Comparison of ENCODE assay signal across 8 mouse cellular contexts in the genomic region with DNA sequence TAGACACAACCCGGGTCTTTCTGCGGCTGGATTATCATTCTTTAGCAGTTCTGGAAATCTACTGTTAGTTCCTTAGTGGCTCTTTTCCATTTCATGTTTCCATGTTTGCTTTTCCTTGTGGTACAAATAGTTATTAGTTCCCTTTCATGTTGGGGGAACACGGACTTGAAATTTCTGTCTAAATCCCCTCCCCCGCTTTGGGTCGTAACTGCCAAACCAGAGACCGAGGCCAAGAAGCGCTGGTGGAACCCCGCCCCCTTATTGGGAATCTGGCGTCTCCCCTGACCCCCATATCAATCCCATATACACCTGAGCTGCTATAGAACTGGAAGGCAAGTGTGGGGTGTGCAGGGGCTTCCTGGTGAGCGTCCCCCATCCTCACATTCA. TPM values are rescaled to one million over a fixed set of nuclear protein-coding genes. Genes with fewer than 3 reads are reported as not detected.
DNase-seq lines count a peak whose midpoint lies in the region; ATAC-seq and TF ChIP-seq lines count a peak whose summit lies in the region.

No protein-coding gene starts in this region.

- no peak for ATAC-seq in intestine, embryonic 14.5 days (replicated peaks; ENCODE audit: low FRiP score, low TSS enrichment, low read depth)
- no peak for ATAC-seq in midbrain, embryonic 13.5 days

- H3K9me3 ChIP-seq in intestine, embryonic 14.5 days (ENCODE audit: control insufficient read depth, low read length): no peaks in the 10 kb centered on the region
- H3K9me3 ChIP-seq in midbrain, embryonic 13.5 days: no peaks in the 10 kb centered on the region

- no peaks in the 10 kb centered on the region for H3K27me3 ChIP-seq in intestine, embryonic 14.5 days (replicated peaks; ENCODE audit: control insufficient read depth, insufficient read depth, low read length)
- peaks cover 30% of the 10 kb centered on the region for H3K27me3 ChIP-seq in midbrain, embryonic 13.5 days

- peak overlapping the region; percentile 99 for H3K4me2 ChIP-seq in intestine, embryonic 14.5 days (ENCODE audit: low read length)
- peak overlapping the region; percentile 97 for H3K4me2 ChIP-seq in midbrain, embryonic 13.5 days (replicated peaks)

- no peaks in the 10 kb centered on the region for H3K36me3 ChIP-seq in intestine, embryonic 14.5 days (ENCODE audit: control insufficient read depth, insufficient read depth, low read length)
- H3K36me3 ChIP-seq in midbrain, embryonic 13.5 days: peaks cover 5% of the 10 kb centered on the region

- no peak for TF ChIP-seq CTCF in cortical plate, adult 2 months (IDR thresholded peaks at IDR 0.05; ENCODE audit: extremely low read depth, insufficient read depth, low read length)

- TF ChIP-seq POLR2A in cortical plate, adult 2 months (IDR thresholded peaks at IDR 0.05; ENCODE audit: extremely low read depth, insufficient read depth, low read length): no peak

- peaks cover 5% of the 10 kb centered on the region for H3K4me1 ChIP-seq in cortical plate, adult 2 months (ENCODE audit: control insufficient read depth, insufficient read depth, low read length)
- H3K4me1 ChIP-seq in intestine, embryonic 14.5 days (replicated peaks; ENCODE audit: control insufficient read depth, insufficient read depth, low read length): peaks cover 21% of the 10 kb centered on the region
- H3K4me1 ChIP-seq in midbrain, embryonic 13.5 days (replicated peaks): peaks cover 55% of the 10 kb centered on the region

- peak overlapping the region; percentile 37 for H3K9ac ChIP-seq in intestine, embryonic 14.5 days (ENCODE audit: low read length)
- 0 out of 2 replicates have a peak overlapping the region, but pooled peaks have one; percentile 36 for H3K9ac ChIP-seq in midbrain, embryonic 13.5 days (replicated peaks)

- peak overlapping the region; percentile 56; the same call in 1 of the 2 replicates for H3K4me3 ChIP-seq in cortical plate, adult 2 months (ENCODE audit: insufficient read depth, low read length)
- H3K4me3 ChIP-seq in intestine, embryonic 14.5 days (ENCODE audit: low read depth, low read length): peak overlapping the region; percentile 59
- peak overlapping the region; percentile 52 for H3K4me3 ChIP-seq in midbrain, embryonic 13.5 days (replicated peaks)

- peak; percentile 39 for DNase-seq in kidney, adult 11 months
- DNase-seq in kidney, postnatal 4 days: no peak
- no peak for DNase-seq in intestine, embryonic 14.5 days (ENCODE audit: low spot score)
- DNase-seq in T-cell, adult 2 months (ENCODE audit: low spot score): no peak
- DNase-seq in adrenal gland, postnatal 4 days (ENCODE audit: low spot score in 2 of 2): no peak
- no peak for DNase-seq in layer of hippocampus, postnatal 36 days

- WGBS in intestine, embryonic 14.5 days: 3% methylated on average over 10 of the region's 10 CpGs
- WGBS in midbrain, embryonic 13.5 days: 4% methylated on average over 10 of the region's 10 CpGs

- peak overlapping the region; percentile 47; the same call in 1 of the 2 replicates for H3K27ac ChIP-seq in cortical plate, adult 2 months (ENCODE audit: insufficient read depth, low read length)
- peak overlapping the region; percentile 83 for H3K27ac ChIP-seq in intestine, embryonic 14.5 days (ENCODE audit: low read depth)
- no peak overlapping the region for H3K27ac ChIP-seq in midbrain, embryonic 13.5 days

RNA-seq across cellular contexts. Expression of a gene that starts 0.8 kb away (rescaled TPM):
- polyA plus RNA-seq in cortical plate, adult 2 months (2012; rRNA removed): 14.7 and 18.7 TPM in 2 replicates
- 4.7 and 5.3 TPM in 2 replicates for polyA plus RNA-seq in intestine, embryonic 14.5 days (2014; fragmentation: Nextera tagmentation; extraction: Ambion mirVana)
- polyA plus RNA-seq in midbrain, embryonic 13.5 days (2015; fragmentation: Nextera tagmentation; extraction: Ambion mirVana): 0.45 and 0.54 TPM in 2 replicates
- total RNA-seq in adrenal gland, postnatal 4 days (2021): 10 to 100 TPM; 41.8 to 47.2 TPM
- 10 to 100 TPM; 15.1 to 16.1 TPM for total RNA-seq in layer of hippocampus, postnatal 36 days (2021)

RNA-seq across cellular contexts. Expression of a gene that starts 7.2 kb away (rescaled TPM):
- polyA plus RNA-seq in cortical plate, adult 2 months (2012; rRNA removed): 5.1 and 5.9 TPM in 2 replicates
- polyA plus RNA-seq in intestine, embryonic 14.5 days (2014; fragmentation: Nextera tagmentation; extraction: Ambion mirVana): not detected in 2 replicates
- polyA plus RNA-seq in midbrain, embryonic 13.5 days (2015; fragmentation: Nextera tagmentation; extraction: Ambion mirVana): 1.5 TPM in 1 of 2 replicates, not detected in the other
- total RNA-seq in adrenal gland, postnatal 4 days (2021): not detected
- total RNA-seq in layer of hippocampus, postnatal 36 days (2021): 1 to 10 TPM; 4.6 to 6.3 TPM

RNA-seq across cellular contexts. Expression of a gene that starts 16.3 kb away (rescaled TPM):
- polyA plus RNA-seq in cortical plate, adult 2 months (2012; rRNA removed): 45.4 and 48.7 TPM in 2 replicates
- 28.3 and 28.7 TPM in 2 replicates for polyA plus RNA-seq in intestine, embryonic 14.5 days (2014; fragmentation: Nextera tagmentation; extraction: Ambion mirVana)
- polyA plus RNA-seq in midbrain, embryonic 13.5 days (2015; fragmentation: Nextera tagmentation; extraction: Ambion mirVana): 37.2 and 37.8 TPM in 2 replicates
- total RNA-seq in adrenal gland, postnatal 4 days (2021): 10 to 100 TPM; 30.9 to 36.8 TPM
- 10 to 100 TPM; 35.8 to 39.2 TPM for total RNA-seq in layer of hippocampus, postnatal 36 days (2021)

RNA-seq across cellular contexts. Expression of a gene that starts 22.8 kb away (rescaled TPM):
- polyA plus RNA-seq in cortical plate, adult 2 months (2012; rRNA removed): 5.2 and 5.4 TPM in 2 replicates
- 510 and 525 TPM in 2 replicates for polyA plus RNA-seq in intestine, embryonic 14.5 days (2014; fragmentation: Nextera tagmentation; extraction: Ambion mirVana)
- polyA plus RNA-seq in midbrain, embryonic 13.5 days (2015; fragmentation: Nextera tagmentation; extraction: Ambion mirVana): 176 and 177 TPM in 2 replicates
- total RNA-seq in adrenal gland, postnatal 4 days (2021): 10 to 100 TPM; 64.2 to 66.3 TPM
- total RNA-seq in layer of hippocampus, postnatal 36 days (2021): 1 to 10 TPM; 3.1 TPM

RNA-seq across cellular contexts. Expression of a gene that starts 22.8 kb away (rescaled TPM):
- polyA plus RNA-seq in cortical plate, adult 2 months (2012; rRNA removed): 17.5 and 18.0 TPM in 2 replicates
- 65.1 and 71.4 TPM in 2 replicates for polyA plus RNA-seq in intestine, embryonic 14.5 days (2014; fragmentation: Nextera tagmentation; extraction: Ambion mirVana)
- polyA plus RNA-seq in midbrain, embryonic 13.5 days (2015; fragmentation: Nextera tagmentation; extraction: Ambion mirVana): 17.3 and 17.8 TPM in 2 replicates
- 100 to 1,000 TPM; 142 to 145 TPM for total RNA-seq in adrenal gland, postnatal 4 days (2021)
- total RNA-seq in layer of hippocampus, postnatal 36 days (2021): 10 to 100 TPM; 12.1 to 12.4 TPM
